Mouse (Mus musculus): ENCODE data around the gene Hdgf.

Gene Hdgf

DNA sequence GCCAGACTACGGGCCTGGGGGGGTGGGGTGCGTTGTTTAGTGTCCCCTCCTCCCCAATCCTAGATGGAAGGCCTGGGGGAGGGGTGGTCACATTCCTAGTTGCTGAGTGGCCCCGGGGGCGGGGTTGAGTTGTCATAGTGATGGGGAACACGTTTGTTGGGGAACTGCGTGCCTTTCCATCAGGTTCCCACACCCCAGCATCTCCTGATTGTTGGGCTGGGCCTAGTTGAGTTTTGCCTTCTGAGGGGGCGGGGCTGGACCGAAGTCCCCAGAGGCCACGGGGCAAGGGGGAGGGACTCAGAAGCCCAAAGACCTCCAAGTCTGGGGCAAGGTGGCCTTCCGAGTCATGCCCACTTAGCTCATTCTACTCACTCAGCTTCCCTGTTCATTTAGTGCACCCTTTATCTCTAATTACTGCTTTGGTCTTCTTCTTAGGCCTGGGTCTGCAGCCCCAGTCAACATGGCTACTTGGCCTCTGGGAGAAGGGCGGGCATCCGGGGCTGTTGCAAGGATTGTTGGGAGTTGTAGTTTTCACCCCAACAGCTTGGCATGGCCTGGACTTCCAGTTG, 4.5 kb downstream of the Hdgf start:
- DNase-seq = peak; percentile 55

DNA sequence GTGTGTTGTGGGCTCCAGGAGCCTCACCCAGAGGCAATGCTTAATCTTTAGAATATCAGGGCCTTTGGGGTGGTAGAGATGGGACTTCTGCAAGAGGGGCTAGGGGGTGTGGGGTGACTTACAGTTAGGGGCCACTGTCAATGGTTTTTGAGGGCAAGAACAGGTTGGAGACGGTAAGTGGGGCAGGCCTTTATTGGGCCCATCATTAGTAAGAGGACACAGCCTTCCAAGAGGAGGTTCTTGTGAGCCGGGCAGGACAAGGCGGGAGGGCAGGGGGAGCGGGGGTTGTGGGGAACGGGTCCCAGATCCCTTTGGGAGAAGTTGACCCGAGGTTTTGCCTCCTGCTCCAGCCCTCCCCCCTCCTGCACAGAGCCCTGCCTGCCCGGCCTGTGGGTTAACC, 7.4 kb downstream of the Hdgf start:
- no peak for DNase-seq

DNA sequence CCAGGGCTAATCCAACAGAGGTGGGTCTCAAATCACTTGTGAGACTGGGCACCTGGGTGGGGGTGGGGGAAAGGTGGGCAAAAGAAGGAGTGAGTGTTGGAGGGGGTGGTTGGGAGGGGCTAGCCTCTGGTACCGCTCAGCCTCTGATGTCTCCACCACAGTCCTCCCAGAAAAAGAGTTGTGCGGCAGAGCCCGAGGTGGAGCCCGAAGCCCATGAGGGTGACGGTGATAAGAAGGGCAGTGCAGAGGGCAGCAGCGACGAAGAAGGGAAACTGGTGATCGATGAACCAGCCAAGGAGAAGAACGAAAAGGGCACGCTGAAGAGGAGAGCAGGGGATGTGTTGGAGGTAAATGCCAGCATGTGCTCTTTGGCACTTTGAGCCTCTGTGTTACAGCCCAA, 7.8 kb downstream of the Hdgf start:
- DNase-seq = no peak

DNA sequence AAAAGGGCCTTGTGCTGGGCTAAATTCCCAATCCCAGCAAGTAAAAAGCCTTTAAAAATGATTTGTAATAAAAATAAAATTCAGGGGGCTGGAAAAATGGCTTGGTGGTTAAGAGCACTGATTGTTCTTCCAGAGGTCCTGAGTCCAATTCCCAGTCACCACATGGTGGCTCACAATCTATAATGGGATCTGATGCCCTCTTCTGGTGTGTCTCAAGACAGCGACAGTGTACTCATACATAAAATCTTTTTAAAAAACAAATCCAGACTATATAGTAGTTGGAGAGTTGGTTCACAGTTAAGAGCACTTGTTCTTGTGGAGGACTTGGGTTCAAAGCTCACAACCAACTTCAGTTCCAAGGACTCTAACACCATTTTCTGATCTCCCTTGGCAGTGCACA, 10.9 kb downstream of the Hdgf start:
- DNase-seq = no peak

- DNase-seq = no peak
Measured at GRCm38 (mm10) chr3:87918551-87918950, 12.4 kb downstream of the Hdgf start.

DNA sequence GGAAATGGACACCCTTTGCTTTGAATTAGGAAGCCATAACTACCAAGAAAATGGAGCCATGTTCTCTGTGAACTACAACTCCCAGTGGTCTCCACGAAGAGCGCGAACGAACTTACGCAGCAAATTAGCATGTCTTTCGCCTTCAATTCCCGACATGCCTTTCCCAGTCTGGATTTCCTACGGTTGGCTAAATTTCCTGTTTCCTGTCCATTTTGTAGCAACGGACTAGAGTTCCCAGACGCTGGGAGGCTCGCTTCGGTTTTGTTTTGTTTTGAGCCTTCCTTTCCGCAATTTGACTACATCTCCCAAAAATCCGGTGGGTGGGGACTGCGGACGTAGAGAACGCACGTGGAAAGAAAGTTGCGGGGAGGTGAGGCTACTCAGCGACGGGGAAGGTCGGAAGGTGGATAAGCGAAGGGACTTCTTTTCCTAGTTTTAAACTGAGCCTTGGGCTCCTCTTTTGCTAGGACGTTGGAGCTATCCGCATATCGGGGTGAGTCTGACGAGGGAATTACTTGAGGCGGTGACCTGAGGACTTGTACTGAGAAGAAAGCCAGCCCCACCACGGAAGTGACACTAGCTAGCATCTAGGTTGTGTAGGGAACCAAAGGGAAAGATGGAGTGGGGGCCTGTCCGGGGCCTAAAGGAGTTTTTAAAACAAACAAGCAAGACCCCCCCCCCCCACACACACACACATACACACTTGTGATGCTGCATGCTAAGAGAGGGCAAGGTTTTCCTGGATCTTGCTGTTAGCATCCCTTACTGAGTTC, 13.4 kb downstream of the Hdgf start, which contains the start of gene Mrpl24:
Gene Mrpl24 (plus strand): TSS at position 171 of the 773 bp plus-strand sequence.
- DNase-seq = peak; percentile 72

GRCm38 (mm10) chr3:87920270-87920943, 14.3 kb downstream of the Hdgf start:
- no peak for DNase-seq

GRCm38 (mm10) chr3:87924996-87925395, 18.9 kb downstream of the Hdgf start:
- DNase-seq = no peak

DNA sequence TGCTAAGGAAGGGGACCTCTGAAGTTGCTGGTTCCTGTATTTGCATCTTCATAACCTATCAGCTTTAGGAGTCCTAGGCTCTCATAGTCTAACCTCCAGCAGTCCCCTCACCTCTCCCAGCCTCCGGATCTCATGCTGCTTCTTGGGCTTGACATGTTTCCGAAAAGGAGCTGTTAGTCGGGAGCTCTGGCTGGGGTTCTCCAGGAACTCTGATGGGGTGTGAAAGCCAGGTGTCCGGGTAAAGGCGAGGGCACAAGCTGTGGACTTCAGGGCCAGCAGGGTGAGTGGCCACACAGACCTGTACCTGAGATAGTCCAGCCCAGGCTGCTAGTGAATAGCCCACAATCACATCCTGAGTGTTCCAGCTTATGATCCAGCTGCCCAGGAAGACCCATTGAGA, 21.3 kb downstream of the Hdgf start:
- no peak for DNase-seq

DNA sequence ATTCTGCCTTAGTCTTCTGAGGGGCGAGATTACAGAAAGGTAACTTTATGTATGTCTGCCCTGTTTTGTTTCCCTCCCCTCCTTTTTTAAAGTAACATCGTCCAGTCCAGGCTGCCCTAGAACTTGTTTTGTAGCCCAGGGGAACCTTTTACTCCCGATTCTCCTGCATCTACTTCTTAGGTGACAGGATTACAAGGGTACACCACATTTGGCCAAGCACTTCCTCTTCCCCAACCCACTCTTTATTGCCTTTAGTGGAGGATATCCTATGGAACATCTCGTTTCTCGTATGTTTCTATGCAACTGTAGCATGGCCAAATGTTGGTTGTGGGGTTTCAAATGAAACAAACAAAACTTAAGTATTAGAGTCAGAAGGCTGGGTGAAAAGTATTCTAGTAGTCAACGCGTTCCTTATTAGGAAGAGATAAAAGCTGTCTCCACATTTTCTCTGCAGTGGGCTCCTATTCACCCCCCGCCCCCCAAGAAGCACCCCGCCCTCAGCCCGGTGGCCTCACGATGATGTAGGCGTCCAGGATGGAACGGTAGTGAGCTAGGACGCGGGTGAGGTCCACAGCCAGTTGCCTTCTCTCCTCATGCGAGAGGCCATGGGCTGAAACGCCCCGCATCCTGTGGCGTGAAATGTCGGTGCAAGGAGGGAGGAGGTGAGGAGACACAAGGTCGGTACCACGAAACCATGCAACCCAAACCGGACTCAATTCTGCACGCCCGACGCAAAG, 23.4 kb downstream of the Hdgf start:
- DNase-seq = no peak

DNA sequence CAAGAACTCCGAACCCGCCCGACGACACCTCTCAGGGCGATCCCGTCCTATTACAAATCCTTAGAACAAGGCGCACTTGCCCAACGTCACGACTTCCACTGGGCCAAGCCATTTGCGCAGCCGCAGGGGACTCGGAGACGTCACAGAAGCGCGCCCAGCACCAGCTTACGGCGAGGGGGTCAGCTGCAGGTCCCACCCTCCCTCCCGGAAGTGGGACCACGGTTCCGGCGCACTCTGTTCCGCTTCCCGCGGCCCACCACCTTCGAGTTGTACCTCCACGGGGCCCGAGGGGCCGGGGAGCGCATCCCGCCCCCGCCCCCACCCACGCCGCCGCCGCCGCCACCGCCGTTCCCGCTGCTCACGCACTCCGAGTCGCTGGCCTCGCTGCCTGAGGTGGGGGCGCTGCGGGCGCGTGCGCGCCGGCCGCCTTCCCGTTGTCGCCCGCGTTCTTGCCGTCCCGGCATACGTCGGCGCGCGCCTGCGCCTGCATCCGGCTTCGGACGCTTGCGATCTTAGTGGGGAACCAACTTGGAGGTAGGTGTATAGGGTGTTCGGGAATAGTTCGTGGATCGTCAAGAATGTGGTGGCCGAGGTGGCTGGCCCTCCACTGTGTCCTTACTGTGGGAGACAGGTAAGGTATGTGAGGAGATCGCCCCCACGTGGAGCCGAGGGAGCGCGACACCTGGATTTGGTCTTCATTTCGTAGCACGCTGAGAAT, 24.1 kb downstream of the Hdgf start, which contains the start of the genes Isg20l2 and Rrnad1:
Gene Isg20l2 (plus strand): TSS at position 237 of the 718 bp plus-strand sequence.
Gene Rrnad1 (minus strand): TSS at position 640 of the 718 bp plus-strand sequence.
- DNase-seq = peak; percentile 94

DNA sequence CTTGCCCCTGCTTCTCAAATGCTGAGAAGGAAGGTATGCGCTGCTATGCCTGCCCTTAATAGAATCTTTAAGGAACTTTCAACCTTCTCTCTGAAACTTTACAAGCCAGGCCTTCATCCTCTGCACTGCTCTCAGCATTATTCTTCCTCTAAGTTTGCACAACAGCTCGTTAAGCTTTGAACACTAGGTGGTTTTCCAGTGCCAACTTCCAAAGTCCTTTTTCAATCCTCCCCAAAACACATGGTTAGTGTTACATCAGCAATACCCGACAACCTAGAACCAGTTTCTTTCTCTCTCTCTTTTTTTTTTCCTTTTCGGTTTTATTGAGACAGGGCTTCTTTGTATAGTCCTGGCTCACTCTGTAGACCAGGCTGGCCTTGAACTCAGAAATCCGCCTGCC, 27.9 kb downstream of the Hdgf start:
- DNase-seq = no peak

GRCm38 (mm10) chr3:87934501-87934900, 28.4 kb downstream of the Hdgf start:
- no peak for DNase-seq

DNA sequence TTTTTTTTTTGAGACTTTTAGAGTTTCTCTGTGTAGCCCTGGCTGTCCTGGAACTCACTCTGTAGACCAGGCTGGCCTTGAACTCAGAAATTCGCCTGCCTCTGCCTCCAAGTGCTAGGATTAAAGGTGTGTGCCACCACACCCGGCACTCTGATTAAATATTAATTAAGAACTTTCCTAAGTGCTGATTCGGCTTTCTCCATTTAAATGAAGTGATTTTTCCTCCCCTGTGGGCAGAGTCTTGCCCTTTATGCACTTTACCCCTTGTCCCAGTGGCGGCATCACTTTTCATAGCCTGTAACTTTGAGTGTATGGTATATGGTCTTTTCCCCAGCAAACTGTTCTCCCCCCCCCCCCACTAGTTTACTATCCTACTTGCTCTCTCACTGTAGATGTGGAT, 29.1 kb downstream of the Hdgf start:
- DNase-seq = no peak

DNA sequence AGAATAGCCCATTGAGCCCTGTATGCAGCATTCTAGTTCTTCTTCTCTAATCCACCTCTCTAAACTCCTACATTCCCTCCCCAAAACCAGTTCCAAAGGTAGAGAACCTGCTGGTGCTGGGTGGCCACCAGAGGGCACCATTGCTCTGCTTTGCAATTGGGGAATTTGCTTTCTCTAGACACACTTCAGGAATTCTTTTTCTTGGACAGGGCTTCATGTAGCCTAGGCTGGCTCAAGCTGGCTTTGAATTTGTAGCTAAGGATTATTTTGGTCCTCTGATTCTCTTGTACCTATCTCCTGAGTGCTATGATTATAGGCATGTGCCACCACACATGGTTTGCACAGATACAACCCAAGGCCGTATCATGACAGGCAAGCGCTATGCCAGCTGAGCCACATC, 29.7 kb downstream of the Hdgf start:
- peak; percentile 65 for DNase-seq

DNA sequence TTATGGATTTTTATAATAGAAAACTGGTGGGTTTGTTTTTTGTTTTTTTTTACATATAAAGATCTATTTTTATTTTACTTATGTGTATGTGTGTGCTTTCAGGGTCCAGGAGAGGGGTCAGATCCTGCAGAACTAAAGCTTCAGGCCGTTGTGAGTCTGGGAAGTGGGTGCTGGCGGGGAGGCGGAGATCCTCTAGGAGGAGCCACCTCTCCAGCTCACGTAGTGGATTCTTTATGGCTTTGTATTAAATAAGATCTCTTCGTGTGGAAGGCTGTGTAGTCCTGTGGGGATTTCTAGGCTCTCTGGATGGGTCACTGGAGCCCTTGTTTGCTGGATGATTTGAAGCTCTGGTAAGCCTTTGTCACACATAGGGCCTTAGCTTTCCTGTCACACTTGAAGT, 34.5 kb downstream of the Hdgf start:
- no peak for DNase-seq

DNA sequence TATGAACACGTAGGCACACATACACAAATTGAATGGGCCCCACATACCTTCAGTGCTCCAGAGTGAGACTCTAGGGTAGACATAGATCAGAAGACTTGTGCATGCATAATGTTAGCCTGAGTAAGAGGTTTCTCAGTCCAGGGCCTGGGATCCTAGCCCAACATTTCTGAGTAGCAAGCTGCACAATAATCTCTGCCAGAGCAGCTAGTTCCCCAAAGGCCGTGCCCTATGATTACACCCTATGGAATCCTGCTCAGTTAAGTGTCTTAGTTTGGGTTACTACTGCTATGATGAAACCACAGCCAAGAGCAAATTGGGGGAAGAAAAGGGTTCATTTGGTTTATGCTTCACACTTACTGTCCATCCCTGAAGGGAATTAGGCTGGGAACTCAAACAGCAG, 36.4 kb downstream of the Hdgf start:
- DNase-seq = no peak

DNA sequence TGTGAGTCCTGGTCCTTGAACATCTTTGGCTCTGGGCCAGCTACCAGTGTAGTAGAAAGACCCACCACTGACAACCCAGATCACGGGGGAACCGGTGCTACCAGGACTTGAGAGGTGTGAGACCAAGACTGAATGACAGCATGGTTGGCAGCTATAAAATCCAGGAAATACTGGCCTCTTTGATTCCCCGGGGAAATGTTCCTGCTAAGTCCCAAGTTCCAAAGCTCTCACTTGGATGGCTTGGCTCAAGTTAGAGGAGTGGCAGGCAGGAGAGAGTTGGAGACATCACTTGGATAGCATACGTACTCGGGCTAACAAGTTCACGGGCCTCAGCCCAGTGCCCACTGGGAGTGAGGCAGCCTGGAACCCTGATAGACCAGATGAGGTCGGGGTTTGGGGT, 37.5 kb downstream of the Hdgf start:
- no peak for DNase-seq

DNA sequence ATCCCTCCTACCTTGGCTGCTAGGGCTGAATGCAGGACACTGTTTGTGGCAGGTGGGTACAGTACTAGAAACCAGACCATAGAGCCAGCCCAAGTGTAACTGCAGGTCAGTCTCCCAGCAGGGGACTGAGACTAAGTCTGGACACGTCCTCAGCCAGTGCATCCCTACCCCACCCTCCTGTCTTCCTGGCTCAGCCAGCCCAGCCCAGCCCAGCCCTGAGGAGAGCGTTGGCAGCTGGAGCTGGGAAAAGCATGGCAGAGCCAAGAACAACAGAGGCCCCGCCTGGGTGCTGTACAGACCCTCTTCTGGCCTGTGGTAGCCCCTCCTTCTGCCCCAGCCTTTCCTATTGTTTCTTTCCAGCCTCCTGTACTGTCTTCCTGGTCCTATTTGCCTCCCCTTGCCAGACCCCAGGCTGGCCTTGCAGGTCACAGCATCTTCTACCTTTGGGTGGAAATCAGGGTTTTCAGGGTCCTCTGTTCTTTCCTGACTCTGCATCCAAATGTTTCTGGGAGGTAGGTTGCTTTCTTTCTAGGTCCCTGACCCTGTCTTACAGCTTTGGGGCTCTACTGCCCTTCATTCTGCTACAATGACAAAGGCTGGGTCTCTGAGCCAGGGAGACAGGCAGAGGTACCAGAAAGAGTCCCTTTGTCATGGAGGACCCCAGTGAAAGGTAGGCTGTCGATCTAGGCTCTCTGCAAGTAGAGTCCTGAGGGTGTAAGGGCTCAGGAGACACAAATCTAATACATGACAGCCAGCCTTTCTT, 38.9 kb downstream of the Hdgf start:
- no peak for DNase-seq

DNA sequence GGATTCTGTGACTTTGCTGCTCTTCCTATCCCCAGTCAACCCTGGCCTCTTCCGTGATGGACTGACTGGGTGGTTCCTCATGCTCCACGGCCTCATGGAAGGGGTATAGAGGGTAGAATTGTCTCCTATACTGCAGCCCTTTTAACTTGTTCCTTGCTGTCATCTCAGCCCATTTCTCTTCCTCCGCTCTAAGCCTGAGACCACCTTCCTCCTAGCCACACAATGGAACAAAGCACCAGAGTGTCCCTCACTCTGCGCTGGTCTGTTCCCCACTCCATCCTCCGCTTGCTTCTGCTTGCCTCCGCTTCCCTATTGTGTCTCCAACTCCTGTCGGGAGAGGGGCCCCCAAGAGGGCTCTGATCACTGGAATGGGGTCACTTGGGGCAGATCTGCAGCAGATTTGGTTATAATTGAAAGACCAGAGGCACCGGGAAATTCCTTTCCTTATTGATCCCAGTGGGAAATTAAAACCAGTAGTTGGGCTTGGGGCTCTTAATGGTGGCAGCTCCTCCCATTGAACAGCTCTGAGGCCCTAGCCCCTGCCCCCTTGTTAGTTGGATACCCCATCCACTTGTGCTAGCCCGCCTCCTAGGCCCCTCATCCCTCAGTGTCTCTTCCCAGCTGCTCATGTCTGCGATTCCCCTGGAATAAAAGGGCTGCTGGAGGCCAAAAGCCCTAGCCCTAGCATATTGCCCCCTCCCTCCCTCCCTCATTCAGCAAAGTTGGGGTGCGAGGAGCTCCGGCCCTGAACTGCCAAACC, 39.8 kb downstream of the Hdgf start:
- no peak for DNase-seq

GRCm38 (mm10) chr3:87946541-87946860, 40.4 kb downstream of the Hdgf start:
- DNase-seq = no peak
